Mouse (Mus musculus) thymus, adult 2 months (tissue): Measurements from ENCODE around the gene Limk2.

Experiments used
- CTCF ChIP-seq: fragments of 200-500 bp; IDR thresholded peaks from 2 replicates; pipeline ENCODE4 v1.5.1; 2012; ENCODE audit warnings: mild to moderate bottlenecking, control low read depth, low read length, moderate library complexity, borderline replicate concordance; ENCODE audit not compliant: control insufficient read depth, poor library complexity, insufficient read depth; ENCODE audit errors: extremely low read depth
- POLR2A ChIP-seq: fragments of 200-500 bp; IDR thresholded peaks from 2 replicates; pipeline ENCODE4 v1.6.1; 2012; ENCODE audit warnings: mild to moderate bottlenecking, low read length, control low read depth, moderate library complexity; ENCODE audit not compliant: control insufficient read depth, poor library complexity, insufficient read depth; ENCODE audit errors: extremely low read depth

DNA sequence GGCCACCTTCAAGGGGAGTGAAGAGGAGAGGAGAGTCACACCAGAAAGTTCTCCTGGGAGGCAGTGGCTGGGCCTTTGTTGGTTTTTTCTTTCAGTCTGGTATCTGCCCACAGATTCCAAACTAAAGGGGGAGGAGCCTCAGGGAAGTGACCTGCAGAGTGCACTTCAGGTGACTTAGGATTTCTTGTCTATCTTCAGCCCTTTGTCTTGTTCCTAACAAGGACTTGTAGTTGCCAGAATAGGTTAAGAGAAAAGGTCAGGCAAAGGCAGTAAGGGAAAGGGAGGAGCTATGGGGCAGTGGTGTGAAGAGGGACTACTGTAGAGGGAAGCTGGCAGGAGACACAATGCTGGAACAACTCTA lies 61.2 kb downstream of the Limk2 start:
- TF ChIP-seq CTCF (no peak), POLR2A (no peak)
